Mouse (Mus musculus): ENCODE measurements around the gene Akt1s1. TPM values are rescaled to one million over a fixed set of nuclear protein-coding genes. Genes with fewer than 3 reads are reported as not detected.
A peak's percentile ranks its signal among the peaks of the same experiment; 100 is the strongest.

Gene Akt1s1
- polyA plus RNA-seq, 1 experiment from 2014 or later = 49.2 TPM

GRCm38 (mm10) chr7:44852259-44853027 is 3.7 kb downstream of the Akt1s1 start:
- DNase-seq (ENCODE audit: low spot score) = no peak

GRCm38 (mm10) chr7:44853065-44853464 is 4.3 kb downstream of the Akt1s1 start:
- DNase-seq (ENCODE audit: low spot score) = no peak

- DNase-seq (ENCODE audit: low spot score) = no peak
These were observed 5.0 kb downstream of the Akt1s1 start for GRCm38 (mm10) chr7:44853596-44854355.

- DNase-seq (ENCODE audit: low spot score) = peak; percentile 69
These were observed 5.7 kb downstream of the Akt1s1 start for GRCm38 (mm10) chr7:44854356-44855031.

GRCm38 (mm10) chr7:44855036-44855435 is 6.2 kb downstream of the Akt1s1 start:
- no peak for DNase-seq (ENCODE audit: low spot score)

- peak; percentile 60 for DNase-seq (ENCODE audit: low spot score)
These were observed 7.6 kb downstream of the Akt1s1 start for GRCm38 (mm10) chr7:44856265-44856916.

- DNase-seq (ENCODE audit: low spot score) = peak; percentile 89
These were observed 8.3 kb downstream of the Akt1s1 start, which contains the start of gene Pnkp for GRCm38 (mm10) chr7:44857042-44857552. TSS of gene Pnkp (plus strand) at chr7:44857139.

GRCm38 (mm10) chr7:44857905-44858304 is 9.1 kb downstream of the Akt1s1 start:
- DNase-seq (ENCODE audit: low spot score) = peak; percentile 47

GRCm38 (mm10) chr7:44859896-44860295 is 11.1 kb downstream of the Akt1s1 start:
- DNase-seq (ENCODE audit: low spot score) = no peak

GRCm38 (mm10) chr7:44860576-44861428 is 12.0 kb downstream of the Akt1s1 start:
- peak; percentile 68 for DNase-seq (ENCODE audit: low spot score)

GRCm38 (mm10) chr7:44861429-44861816 is 12.6 kb downstream of the Akt1s1 start:
- DNase-seq (ENCODE audit: low spot score) = no peak

- no peak for DNase-seq (ENCODE audit: low spot score)
These were observed 13.6 kb downstream of the Akt1s1 start for GRCm38 (mm10) chr7:44862434-44862833.

- no peak for DNase-seq (ENCODE audit: low spot score)
These were observed 14.4 kb downstream of the Akt1s1 start for GRCm38 (mm10) chr7:44863210-44863609.

GRCm38 (mm10) chr7:44863982-44864494 is 15.2 kb downstream of the Akt1s1 start:
- no peak for DNase-seq (ENCODE audit: low spot score)

GRCm38 (mm10) chr7:44864595-44865542 is 16.1 kb downstream of the Akt1s1 start:
- DNase-seq (ENCODE audit: low spot score) = no peak

- DNase-seq (ENCODE audit: low spot score) = no peak
These were observed 17.7 kb downstream of the Akt1s1 start for GRCm38 (mm10) chr7:44866276-44867009.

- no peak for DNase-seq (ENCODE audit: low spot score)
These were observed 18.4 kb downstream of the Akt1s1 start for GRCm38 (mm10) chr7:44867010-44867702.

Data from thymus, postnatal 0 days (tissue).